Mouse (Mus musculus): ENCODE results near the gene Zfp664.

The Zfp664 gene

DNA sequence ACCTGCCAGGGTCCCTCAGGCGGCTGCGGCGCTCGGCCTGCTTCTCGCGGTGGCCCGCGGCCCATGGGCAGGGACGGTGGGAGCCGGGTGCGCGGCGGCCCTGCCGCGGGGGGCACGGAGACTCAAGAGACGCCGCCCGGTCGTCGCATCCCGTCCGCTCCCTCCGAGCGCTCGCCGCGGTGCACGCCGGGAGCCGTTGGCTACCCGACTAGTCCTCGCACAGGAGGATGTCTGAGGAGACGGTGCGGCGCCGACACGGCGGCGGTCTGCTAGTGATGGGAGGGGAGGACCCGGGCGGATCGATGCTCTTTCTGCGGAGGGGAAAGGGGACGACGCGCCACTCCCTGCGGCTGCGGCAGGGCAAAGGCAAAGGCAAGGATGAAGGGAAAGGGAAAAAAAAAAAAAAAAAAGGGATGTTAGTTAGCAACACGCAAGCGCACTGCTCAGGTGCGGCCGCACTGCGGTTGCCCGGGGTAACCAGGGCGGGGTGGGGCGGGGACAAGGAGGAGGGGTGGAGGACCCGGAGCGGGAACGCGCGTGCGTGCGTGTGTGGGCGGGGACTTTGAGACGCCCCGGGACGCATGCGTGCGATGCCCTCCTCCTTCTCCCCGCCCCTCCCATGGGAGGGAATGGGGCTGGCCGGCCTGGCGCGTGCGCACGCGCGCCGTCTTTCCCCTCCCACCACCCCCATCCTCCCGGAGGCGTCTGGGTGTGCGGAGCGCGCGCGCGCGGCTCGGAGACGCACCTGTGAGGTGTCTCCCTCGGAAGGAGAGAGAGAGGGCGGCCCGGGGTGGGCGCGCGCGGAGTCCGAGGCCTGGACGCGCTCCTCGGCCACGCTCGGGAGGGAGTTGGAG is at the start of gene Zfp664, which contains the start of gene Ccdc92:
TSS of gene Zfp664 (plus strand) at position 679 of the 854 bp plus-strand sequence.
TSS of gene Ccdc92 (minus strand) at position 412 of the 854 bp plus-strand sequence.
- DNase-seq = peak; percentile 99

DNA sequence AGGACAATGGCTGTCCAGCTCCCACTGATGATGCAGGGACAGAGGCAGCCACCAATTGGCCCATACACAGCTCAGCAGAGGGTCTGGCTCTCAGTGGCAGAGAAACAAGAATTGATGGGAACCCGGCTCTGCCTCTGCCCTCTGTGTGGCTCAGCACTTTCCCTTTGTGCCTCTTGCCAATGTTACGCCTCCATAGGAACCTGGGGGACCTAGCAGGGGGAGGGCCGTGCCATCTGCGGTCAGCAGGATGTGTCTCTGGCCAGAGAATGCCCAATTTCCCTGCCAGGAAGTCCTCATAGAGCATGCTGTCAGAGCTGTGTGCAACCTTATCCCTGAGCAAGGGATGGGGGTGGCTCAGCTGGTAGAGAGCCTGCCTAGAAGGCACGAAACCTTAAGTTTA is 47.7 kb upstream of the Zfp664 start:
- no peak for DNase-seq

DNA sequence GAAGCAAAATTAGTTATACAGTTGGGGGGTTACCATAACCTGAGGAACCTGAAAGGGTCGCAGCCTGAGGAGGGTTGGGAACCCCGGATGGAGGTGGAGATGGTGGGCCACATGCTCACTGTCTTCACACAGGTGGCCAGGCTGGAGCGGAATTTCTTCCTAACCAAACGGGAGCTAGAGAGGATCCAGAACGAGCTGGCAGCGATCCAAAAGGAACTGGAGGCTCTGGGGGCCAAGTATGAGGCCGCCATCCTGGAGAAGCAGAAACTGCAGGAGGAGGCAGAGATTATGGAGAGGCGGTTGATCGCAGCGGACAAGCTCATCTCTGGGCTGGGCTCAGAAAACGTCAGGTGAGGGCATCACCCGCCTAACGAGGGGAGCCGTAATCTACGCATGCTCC is 45.4 kb upstream of the Zfp664 start:
- no peak for DNase-seq

DNA sequence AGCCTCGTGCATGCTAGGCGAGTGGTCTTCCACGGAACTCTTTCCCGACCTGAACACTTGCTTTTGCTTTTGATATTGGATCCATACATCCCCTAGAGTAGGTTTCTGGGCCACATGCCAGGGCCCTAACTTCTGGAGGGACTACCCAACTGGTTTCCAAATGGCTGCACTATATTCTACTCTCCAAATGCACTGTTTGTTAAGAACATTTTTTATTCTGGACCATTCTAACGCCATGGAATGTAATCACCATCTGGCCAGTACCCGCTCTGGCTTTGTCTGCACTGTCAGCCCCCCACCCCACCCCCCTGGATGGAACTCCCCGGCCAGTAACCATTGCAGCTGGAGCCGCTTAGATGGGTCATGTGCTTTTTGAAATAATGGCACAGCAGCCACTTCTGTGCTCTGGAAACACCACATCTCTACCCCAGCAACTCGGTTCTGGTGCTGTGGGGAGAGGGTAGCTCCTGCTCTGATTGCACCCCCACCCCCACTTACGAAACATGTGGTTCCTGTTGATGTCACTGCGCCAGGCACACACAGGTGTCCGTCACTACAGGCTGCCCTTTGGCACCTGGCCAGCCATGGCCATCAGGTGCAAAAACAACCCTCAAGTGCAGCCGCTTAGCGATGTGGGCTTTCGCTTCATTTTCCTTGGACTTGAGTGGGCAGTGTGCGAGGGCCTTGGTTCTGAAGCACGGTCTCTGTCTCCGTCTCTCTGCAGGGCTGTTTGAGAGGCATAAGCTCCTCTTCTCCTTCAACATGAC is 40.2 kb upstream of the Zfp664 start:
- DNase-seq = peak; percentile 41

DNA sequence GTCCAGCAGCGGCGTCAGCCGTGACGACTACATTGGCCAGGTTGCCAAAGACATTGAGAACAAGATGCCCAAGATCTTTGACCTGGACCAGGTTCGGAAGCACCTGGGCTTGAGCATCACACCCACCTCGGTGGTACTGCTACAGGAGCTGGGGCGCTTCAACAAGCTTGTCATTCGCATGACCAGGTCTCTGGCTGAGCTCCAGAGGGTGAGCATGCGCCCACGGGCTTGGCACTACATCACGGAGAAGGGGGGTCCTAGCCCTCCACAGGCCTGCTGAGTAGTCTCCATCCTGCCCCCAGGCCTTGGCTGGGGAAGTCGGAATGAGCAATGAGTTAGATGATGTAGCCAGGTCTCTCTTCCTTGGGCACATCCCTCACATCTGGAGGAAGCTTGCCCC is 32.2 kb upstream of the Zfp664 start:
- DNase-seq = no peak

DNA sequence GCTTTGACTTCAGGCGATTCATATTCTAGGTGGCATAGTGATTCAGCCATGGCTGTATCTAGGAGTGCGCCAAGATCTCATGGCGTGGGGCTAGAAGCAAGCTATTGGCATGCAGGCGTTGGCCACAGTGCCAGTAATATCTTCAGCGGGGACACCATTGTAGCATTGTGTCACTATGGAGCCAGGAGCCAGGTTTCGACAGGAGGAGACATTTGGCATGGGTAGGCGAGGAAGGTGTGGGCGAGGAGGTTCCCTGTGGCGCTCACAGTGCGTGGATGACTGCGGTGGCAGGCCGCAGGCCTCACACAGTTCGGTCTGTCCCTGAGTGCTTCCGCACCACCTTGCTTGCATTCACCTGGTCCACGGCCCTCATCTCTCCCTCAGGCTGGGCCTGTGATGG is 27.3 kb upstream of the Zfp664 start:
- DNase-seq = no peak

DNA sequence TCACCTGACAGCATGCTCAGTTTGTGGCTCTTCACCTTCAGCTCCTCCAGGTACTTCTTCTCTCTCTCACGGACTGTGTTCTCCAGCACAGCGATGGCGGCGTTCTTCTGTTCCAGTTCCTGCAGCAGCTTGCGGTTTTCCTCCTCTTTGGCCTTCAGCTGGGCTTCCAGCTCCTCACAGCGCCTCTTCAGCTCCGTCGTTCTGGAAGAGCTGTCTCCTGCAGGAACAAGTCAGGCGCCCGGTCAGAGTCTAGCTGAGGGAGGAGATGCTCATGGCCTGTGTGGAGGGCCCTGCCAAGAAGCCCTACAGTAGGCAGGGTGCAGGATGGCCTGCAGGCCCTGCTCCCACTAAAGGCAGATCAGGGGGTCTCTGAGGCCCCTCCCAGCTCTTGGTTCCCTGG is 26.4 kb upstream of the Zfp664 start:
- DNase-seq = no peak

DNA sequence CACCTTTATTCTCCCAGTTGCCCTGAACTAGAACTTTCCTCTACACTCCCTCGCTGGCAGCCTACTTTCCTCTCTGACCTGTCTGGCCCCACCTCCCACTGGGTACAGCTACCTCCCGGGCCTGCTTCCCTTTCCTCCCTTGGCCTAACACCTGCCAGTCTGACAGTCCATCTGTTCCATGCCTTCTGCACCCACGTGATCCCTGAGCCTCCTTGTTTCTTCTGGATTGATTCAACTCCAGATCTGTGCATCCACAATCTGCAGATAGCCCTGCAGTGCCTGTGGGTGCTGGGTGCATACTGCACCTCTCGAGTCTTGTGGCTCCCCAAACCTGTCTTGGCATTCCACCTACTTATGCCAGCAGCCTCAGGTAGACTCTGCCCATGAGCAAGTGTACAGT is 25.9 kb upstream of the Zfp664 start:
- no peak for DNase-seq

DNA sequence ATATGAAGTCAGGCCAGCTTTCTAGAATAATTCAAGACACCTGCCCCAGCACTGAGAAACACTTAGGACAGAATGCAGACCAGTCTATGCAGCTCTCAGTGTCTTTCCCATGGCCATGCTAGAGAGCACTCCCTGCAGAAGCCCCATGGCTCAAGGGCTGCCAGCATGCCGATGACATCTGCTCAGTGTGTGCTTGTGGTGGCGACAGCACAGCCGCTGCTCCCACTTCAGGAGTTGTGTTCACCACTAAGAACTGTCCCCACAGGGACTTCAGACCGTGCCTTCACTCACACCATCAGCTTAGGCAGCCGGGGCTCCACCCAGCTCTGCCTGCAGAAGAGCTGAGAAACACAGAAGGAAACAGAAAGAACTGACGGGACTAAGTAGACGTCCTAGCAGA is 22.3 kb upstream of the Zfp664 start:
- DNase-seq = no peak

DNA sequence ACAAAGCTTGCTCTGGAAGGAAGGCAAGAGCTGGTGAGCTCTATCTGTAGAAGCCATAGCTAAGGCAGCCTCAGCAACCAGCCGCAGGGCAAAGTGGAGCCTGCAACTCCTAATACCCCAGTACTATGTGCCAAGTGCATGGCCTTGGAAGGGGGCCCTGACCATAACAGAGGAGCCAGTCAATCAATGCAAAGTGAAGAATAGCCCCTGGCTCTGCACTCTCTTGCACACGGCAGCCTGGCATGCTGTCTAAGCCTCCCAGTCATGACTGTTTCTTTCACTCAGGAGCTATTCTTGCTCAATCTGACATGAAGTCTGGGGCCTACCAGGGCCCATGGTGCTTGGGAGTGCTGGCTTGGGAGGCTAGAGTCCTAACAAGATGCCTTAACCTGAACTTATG is 21.8 kb upstream of the Zfp664 start:
- DNase-seq = no peak

DNA sequence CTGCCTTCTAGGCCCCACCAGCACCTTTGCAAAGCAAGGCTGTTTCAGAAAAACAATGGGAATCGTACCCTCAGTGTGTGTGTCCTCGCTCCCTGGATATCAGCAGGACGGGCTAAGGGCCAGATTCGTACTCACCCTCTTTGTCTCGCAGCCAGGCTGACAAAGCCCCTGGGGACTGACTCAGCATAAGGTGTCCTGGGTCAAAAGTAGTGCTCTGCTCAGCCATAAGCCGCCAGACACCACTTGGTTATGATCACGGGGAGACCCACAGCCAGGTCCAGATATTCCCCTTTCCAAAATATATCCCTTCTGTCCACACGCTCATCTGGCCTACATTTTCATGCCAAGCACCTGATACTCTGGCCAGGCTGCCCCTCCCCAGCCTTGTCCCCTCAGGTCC is 19.1 kb upstream of the Zfp664 start:
- DNase-seq = no peak

DNA sequence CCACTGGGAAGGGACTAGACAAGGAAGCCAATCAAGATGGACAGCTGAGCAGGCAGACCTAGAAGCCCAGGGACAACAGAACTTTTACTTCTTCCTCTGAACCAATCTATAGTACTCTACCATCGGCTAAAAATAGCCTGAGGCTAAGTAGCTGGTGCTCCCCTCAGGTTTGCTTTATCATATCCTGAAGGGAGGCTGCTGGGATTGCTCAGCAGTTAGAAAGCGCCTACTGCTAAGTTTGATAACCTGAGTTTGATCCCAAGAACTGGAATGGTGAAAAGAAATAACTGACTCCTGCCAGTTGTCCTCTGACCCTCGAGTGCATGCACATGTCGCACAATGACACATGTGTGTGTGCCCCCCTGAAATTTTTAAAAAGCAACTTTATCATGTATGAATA is 17.6 kb upstream of the Zfp664 start:
- DNase-seq = no peak

DNA sequence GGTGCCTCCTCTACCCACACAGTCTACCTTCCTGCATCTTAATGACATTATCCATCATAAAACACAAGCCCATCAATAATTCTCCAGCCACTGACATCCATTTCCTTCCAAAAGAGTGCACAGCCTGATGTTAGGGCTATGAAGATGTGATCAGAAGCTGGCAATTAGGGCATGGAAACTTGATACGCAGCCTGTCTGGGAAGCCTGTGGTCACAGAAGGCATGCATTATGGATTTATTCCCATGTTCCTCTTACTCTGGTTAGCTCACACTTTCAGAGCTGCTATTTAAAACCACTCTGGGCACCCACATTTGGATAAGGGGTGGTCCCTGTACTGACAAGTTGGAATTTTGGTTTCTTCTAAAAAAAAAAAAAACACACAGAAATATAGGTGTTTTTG is 15.5 kb upstream of the Zfp664 start:
- DNase-seq = no peak

DNA sequence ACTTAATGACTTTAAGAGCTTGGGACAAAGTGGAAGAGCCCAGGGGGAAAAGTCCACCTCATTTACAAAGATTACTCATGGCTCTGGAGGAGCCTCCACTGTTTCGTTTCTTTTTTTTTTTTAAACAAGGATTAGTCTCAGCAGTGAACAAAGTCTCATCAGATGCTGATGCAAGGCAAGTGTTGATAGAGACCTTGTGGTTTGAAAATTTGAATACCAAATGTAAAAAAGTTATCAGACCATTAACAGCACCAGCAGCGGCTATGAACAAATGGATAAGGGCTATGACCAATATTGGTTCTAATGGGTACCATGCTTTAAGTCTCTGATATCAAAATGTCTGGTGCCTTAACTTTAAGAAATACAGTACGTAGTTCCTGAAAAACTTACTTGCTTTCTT is 13.5 kb upstream of the Zfp664 start:
- DNase-seq = no peak

DNA sequence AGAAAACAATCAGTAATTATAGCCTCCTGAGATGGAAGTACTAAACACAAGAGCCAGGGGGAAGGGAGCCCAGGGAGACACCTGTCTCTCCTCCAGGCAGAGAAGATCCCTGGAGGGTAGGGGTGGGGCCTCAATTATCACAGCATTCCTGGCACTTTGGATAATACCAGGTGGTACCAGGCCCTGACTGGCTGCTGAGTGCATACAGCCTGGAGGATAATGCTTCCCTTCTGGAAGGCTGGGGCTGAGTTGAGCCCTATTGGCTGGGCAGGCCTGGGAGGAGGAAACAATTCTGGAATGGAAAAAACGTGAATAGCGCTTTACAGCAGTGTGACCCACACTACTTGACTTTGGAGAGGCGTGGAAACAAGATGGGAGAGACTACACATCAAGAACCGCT is 10.9 kb upstream of the Zfp664 start:
- DNase-seq = no peak

DNA sequence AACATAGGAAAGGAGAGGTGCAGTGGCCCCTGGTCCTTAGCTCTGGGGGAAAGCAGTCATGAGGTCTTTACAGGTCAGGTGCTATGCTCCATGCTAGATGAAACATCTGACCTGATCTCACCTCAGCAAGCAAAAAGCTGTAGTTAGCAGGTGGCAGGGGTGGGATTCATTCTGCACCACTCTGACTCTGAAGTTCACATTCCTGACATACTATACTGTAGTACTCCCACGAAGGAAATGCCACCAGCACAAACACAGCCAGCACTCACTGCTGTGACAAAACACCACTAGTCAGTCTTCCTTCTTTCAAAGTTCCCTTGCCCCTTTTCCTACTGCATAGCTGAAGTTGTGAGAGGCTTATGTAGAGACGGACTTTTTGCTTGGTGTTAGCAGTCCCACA is 10.2 kb upstream of the Zfp664 start:
- no peak for DNase-seq

DNA sequence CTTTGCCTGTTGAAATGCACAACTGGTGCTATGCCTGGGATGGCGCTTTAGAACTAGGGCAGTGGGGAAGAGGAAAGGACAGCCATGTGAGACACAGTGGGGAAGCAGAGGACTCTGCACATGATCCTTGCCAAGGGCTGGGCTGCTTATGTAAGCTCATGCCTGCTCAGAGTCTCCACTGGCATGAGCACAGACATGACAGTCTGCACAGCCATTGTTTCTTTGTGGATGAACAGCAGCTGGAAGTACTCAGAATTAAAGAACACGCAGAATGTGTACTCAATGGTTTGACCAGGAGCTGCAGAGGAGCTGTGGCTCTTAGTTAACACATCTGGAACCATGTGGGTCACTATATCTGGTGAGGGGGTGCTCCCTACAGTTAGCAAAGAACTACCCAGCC is 9.4 kb upstream of the Zfp664 start:
- peak; percentile 17 for DNase-seq

DNA sequence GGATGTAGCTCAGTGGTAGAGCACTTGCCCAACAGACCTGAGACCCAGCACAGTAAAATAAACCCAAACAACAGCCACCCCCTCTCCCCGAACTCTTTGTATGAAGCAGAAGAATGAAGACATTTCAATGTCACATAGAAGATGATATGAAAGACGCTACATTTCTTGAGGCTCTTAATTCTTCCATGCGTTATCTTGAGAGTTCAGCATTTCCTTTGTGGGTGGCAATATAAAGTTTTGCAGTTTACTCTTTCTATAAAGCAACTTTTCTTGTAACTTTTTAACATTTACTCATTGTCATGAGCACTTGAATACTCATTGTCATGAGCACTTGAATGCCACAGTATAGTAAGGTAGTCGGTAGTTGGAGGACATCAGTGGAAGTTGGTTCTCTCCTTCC is 8.3 kb upstream of the Zfp664 start:
- no peak for DNase-seq

DNA sequence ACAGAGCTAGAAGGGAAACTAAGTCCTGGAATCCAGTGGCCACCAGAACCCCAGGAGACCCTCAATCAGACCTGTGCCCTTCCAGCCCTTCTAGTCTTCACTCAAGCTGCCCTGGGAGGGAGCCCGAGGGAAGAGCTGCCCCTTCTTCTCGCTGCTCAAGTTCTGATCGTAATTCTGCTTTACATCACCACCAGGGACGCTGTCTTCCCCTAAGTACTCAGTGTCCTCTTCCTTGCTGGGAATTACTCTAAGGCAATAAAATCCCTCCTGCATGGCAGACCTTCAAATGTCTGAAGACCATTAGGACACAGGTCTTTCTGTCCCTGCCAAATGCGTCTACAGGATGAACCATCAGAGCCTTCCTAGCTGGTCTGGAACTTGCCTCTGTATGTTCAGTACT is 2.5 kb upstream of the Zfp664 start:
- peak; percentile 19 for DNase-seq

DNA sequence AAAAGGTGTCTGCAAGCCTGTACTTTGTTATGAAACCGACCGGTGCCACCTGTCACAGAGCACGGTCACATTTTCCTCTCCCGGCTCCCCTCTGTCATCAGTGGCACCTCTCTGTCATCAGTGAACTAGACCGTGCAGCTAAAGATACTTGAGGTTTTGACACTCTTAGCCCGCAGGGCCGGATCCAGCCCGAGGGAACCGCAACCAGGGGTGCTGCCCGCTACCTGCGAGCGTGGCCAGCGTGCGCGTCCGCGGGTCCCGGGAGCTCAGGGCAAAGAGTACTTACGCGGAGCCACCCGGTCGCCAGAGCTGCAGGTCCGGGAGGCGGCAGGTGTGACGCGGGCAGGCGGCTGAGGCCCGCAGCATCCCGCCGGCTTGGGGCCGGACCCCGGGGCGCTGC is 1.0 kb upstream of the Zfp664 start:
- DNase-seq = no peak

DNA sequence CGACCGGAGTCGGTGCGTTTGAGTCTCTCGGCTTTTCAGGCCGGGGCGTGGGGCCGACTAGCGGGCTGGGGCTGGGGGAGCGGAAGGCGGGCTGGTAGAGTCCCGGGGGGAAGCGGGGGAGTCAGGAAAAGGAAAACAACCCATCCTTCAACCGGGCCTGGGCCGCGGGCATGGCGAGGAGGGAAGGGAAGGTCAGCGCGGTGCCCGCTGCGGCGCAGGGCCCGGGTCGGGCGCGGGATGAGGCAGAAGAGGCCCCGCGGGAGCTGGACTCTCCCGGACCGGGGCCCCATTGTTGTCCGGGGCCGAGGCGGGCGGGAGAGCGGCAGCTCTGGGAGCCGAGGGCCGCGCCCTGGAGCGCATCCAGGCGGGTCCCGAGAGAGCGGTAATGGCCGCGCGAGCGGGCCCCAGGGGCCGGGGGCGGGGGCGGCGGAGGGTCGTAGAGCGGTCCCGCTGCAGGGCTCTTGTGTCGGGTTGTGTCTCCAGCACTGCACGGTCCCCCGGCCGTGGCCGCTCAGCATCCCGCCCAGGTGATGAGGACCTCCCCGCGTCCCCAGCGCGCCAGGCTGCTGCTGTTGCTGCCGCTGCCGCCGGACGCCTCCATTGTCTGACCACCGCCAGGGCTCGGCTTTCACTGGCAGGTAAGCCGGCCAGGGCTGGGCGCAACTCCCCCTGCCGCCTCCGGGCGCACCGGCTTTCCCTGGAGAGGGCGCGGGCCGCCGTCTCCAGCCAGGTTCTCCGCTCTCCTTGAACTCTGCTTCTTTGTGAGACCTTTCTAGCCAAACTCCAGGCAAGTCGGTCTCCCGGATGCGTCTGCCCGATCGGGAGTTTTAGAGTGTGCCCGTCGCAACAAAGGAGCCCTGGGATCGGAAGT is 615 bp downstream of the Zfp664 start:
- DNase-seq = peak; percentile 27

DNA sequence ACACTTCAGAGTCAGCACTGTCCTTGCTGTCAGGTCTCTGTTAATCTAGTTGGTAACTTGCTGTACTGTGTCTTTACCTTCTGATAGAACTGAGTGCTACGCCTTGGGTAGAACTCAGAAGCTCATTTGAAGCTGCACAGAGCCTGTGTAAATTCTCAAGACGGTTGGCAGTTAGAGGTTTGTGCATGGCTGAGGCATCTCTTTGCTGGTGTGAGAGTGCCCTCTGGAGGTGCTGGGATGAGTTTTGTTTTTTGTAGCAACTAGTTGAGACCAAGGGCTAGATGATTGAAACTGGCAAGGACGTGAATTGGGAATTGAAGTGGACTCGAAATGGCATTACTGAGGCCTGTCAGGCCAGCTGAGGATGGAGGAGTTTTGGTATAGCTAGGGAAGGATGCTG is 6.5 kb downstream of the Zfp664 start:
- peak; percentile 65 for DNase-seq

DNA sequence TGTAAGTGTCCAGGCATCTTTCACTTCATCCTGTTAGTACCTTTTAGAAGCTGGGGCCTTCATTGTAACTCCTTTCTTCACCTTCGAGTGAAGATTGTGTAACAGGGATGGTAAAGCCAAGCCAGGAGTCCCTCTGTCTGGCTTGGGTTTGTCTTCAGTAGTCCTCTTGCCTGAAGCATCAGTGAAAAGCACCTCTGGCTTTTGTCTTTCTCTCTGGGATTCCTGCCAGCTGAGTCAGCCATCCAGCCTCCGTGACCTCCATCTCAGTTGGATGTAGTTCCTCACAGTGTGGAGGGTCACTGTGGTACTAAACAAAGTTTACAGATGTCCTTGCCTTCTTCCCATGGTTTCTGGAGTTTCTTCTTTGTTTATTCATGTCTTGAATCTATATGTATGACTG is 9.5 kb downstream of the Zfp664 start:
- no peak for DNase-seq
